Mouse (Mus musculus) c-Kit-positive CD71-positive TER-119-positive erythroid progenitor cells, embryonic 14.5 days (primary cell): Measurements from ENCODE around the gene Tm9sf4.

Experiments
- DNase-seq: peaks from one replicate; pipeline ENCODE4 v3.0.0-alpha.2; 2013; ENCODE audit warnings: low spot score

The Tm9sf4 gene

GRCm38 (mm10) chr2:153160844-153161683 is at the start of gene Tm9sf4:
Tm9sf4 (plus strand) TSS chr2:153161303.
- DNase-seq: peak; percentile 90

GRCm38 (mm10) chr2:153115679-153116081 is 45.4 kb upstream of the Tm9sf4 start:
- no peak for DNase-seq

- DNase-seq: no peak
Observed at GRCm38 (mm10) chr2:153117051-153117486, 44.0 kb upstream of the Tm9sf4 start.

- DNase-seq: no peak
Observed at GRCm38 (mm10) chr2:153119488-153119887, 41.6 kb upstream of the Tm9sf4 start.

- no peak for DNase-seq
Observed at GRCm38 (mm10) chr2:153120126-153120525, 41.0 kb upstream of the Tm9sf4 start.

- DNase-seq: no peak
Observed at GRCm38 (mm10) chr2:153121821-153122615, 39.1 kb upstream of the Tm9sf4 start.

DNA sequence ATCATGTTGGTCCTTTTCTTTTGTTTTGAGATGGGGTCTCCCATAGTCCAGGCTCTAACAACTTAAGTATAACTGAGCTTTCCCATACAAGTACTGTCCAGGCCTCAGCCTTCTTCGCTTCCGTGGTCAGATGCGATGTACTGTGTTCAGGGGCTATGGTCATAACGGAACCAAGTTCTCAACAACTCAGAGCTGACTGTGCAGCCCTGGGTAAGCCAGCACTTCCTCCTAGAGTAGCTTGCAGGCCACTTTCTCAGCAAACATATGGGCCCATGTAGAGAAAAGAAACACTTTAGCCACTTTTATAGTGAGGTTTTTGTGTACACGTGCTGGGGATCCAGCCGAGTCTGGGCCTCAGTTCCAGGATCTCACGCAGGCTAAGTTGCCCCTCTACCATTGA is 38.4 kb upstream of the Tm9sf4 start:
- no peak for DNase-seq

DNA sequence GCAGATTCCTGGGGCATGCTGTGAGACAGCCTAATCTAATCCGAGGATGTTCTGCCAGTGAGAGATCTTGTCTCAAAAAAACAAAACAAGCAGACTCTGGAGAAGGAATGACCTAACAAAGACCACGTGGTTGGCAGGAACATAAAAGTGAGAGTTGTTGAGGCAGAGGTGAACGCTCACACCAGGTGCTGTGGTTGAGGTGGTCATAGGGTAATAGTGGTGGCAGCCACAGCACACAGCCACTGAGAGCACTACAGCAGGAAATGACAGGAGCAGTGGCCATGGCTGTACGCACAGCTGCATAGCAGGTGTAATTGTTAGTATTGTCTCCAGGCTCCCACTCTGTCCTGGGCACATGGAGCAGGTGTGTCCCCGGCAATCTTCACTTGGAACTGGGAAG is 35.2 kb upstream of the Tm9sf4 start:
- no peak for DNase-seq

GRCm38 (mm10) chr2:153131019-153131418 is 30.1 kb upstream of the Tm9sf4 start:
- DNase-seq: no peak

DNA sequence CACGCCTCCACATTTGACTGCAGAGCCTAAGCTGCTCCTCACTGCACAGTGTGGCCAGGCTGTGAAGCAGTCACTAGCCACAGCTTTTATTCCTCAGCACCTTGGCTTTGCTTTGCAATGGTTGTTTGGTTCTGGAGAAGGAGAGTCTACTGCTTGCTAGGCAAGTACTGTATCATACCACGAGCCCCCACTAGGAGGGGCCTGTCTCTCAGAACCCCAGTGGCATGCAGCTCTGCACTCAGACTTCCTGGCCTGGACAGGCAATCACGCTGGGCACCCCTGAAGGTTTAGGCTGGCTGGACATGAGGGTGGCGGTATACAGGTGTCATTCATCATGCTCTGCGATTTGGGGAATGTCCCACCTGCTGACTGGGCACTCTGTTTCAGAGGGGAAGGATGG is 26.9 kb upstream of the Tm9sf4 start:
- no peak for DNase-seq

DNA sequence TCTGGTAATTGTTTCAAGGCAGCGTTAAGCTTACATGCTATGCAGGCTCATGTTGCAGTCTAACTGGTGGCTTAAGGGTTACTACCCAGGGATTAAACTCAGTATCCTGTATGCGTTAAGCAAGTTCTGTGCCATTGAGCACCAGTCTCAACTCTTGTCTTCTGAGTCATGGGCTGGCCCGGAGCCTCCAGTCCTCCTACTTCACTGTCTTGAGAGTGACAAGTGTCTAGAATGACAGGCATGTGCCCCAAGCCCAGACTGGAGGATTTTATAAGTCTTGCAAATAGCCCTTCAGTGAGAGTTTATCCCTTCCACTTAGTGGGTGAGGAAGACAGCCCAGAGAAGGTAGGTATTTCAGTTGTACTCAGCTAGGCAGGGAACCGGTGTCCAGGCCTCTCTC is 24.9 kb upstream of the Tm9sf4 start:
- DNase-seq: no peak

DNA sequence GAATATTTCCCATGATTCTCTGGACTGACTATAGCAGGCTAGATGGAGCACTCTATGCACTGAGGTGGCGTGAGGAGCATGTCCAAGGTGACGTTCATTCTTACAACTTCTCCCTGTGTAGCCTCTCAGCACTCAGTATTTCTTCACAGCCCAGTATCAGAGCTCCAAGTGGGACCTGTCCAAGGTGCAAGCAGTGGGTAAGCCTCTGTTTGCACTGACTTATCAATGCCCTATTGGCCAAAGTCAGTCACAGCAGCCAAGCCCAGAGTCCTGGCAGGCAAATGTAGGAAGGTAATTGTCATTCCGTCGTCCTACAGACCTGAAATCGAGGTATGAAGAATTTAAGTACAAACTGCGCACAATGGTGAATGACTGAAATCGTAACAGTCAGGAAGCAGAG is 21.9 kb upstream of the Tm9sf4 start:
- DNase-seq: no peak

GRCm38 (mm10) chr2:153139996-153140613 is 21.0 kb upstream of the Tm9sf4 start:
- DNase-seq: no peak

DNA sequence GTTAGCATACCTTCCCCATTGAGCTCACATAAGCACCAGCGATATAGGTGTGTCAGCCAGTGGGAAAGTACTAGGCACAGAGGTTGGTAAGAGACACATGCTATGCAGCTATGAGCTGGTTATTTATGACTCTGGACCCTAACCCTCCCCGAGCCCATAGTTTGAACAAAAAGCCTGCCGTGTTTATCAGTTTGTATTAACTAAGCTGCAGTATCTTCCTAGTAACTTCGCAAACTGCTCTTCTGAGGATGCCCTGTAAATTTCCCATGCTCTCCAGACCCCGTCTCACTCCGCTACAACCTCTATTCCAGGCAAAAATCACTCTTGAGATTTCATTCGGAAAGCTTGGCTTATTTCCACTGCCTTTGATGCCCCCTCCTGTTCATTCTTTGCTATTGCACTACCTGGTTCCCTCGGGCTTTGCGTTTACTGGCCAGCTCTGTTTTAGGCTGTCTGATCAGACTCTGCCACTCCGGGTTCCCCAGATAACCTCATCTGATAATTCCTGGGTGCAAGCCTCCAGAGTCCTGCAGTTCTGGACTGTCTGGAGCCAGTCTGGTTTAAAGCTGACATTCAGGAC is 18.4 kb upstream of the Tm9sf4 start:
- DNase-seq: peak; percentile 38

DNA sequence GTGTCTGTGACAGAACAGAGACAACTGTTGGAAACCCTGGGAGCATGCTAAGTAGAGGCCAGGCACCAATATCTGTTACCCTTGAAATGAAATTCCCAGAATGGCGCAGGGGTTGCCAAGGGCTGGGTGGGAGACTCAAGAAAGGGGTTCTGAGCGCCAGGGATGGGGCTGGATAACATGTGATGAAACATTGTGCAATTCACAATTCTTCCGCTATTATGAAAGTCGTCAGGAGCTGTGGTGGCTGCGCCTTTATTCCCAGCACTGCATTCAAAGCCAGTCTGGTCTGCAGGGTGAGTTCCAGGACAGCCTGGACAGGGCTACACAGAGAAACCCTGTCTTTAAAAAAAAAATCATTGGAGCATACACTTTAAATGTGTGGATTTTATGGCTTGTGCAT is 15.8 kb upstream of the Tm9sf4 start:
- DNase-seq: no peak

- no peak for DNase-seq
Observed at GRCm38 (mm10) chr2:153147236-153147635, 13.9 kb upstream of the Tm9sf4 start.

DNA sequence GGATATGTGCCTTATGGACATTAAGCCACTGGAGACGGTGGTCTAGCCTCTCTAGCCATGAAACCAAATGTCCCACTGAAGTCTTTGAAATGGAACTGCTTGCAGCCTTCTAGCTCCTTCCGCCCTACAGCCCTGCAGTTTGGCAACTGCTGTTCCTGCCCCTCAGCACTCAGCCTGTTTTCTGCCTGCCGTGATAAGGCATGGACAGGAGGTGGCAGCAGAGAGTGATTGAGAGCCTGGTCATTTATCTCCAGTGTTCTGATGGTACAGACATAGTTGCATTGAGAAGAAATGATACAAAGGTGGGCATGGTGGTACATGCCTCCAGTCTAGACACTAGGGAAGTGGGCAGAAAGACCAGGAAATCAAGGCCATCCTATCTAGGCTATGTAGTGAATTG is 13.4 kb upstream of the Tm9sf4 start:
- peak; percentile 66 for DNase-seq

DNA sequence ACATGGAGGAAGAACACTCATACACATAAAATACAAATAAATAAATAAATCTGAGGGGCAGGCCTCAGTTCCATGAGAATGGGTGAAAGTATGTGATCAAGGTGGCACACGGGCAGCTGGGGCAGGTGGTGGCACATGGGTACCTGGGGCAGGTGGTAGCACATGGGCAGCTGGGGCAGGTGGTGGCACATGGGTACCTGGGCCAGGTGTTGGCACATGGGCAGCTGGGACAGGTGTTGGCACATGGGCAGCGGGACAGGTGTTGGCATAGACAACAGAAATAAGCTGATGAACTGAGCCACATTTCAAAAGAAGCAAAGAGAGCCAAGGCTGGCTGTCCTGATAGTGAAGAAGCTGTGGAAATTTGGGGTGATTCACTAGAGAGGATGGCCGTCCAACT is 11.4 kb upstream of the Tm9sf4 start:
- no peak for DNase-seq

DNA sequence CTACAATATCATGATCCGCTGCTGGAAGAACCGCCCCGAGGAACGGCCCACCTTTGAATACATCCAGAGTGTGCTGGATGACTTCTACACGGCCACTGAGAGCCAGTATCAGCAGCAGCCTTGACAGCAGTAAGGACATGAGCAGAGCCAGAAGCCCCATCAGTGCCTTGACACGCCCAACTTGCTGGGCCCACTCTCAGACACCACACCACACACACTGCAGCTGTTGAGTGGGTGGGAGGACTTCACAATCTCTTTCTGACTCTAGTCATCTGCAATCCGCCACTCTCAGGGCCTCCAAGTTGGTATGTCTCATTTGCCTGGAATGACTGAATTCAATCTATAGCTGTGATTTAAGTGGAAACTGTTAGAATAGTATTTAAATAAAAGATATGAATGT is 10.1 kb upstream of the Tm9sf4 start:
- DNase-seq: no peak

GRCm38 (mm10) chr2:153151926-153152665 is 9.0 kb upstream of the Tm9sf4 start:
- DNase-seq: no peak

DNA sequence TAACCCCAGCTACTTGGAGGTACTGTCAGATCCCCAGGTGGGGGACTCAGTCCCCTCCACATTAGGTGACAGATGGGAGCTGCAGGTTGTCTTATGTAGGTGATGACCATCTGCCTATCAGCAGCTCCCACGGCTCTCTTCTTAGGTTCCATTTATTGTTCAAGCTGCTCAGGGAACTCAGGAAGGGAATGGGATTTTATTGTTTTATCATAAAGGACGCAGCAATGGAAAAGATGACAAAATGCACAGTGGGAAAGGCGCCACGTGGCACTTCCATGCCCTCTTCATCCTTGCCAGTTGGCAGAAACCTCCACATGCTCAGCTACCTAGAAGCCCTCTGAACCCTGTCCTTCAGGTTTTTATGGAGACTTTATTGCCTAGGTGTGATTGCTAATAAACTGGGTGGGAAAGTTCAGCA is 8.1 kb upstream of the Tm9sf4 start:
- no peak for DNase-seq

- peak; percentile 22 for DNase-seq
Observed at GRCm38 (mm10) chr2:153157270-153157669, 3.8 kb upstream of the Tm9sf4 start.
